Mouse (Mus musculus): ENCODE measurements at regions not wholly inside any gene's neighbourhood (a gene's known extent, or its start where the extent isn't known, plus 50 kb on each side); places are given as distances from the start of the nearest gene placed in this dataset.

DNA sequence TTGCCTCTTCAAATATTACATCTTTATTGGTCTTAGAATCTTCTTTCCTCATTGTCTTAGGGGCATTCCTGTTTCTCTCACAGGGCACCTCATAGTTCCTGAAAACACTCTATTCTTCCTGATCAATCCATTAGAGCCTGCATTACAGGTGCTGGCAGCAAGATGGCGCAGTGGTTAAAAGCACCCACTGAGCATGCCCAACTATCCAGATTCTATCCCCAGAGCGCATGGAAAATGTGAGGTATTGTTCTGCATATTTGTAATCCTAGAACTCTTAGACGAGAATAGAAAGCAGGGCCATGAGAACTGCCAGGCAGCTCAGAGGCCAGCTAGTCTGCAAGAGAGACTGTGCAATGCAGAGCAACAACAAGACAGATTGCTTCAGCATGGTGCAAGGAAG lies 67.7 kb upstream of the Fam98a start:
- TF ChIP-seq CTCF (IDR thresholded peaks at IDR 0.05; ENCODE audit: borderline replicate concordance, insufficient read depth, low read length): no peak
- no peak for TF ChIP-seq POLR2A (IDR thresholded peaks at IDR 0.05; ENCODE audit: low read depth, low read length)
